17 mouse cellular contexts compared by ENCODE assay signal in genomic region chr11:76001237-76001878, GRCm38 (mm10). TPM values are rescaled to one million over a fixed set of nuclear protein-coding genes. Genes with fewer than 3 reads are reported as not detected.
A peak's percentile ranks its signal among the peaks of the same experiment; 100 is the strongest.
DNase-seq lines count a peak whose midpoint lies in the region; ATAC-seq and TF ChIP-seq lines count a peak whose summit lies in the region.
"Had no signal": no experiment of that assay in that cellular context is flagged by ENCODE, and none has a peak within 500 bp of the region (broad histone marks: within the 10 kb centered on the region; RNA-seq: fewer than 3 reads in every experiment).

No protein-coding gene starts in this region.

- H3K27ac ChIP-seq in heart, postnatal 0 days (ENCODE audit: low read depth) = no peak overlapping the region
- no peak overlapping the region for H3K27ac ChIP-seq in heart, embryonic 10.5 days
- no peak overlapping the region for H3K27ac ChIP-seq in liver, postnatal 0 days (ENCODE audit: low read depth)
- no peak overlapping the region for H3K27ac ChIP-seq in liver, embryonic 11.5 days (ENCODE audit: low read depth, low read length)
- H3K27ac ChIP-seq: forebrain, embryonic 13.5 days; liver, embryonic 14.5 days; midbrain, embryonic 12.5 days; neural tube, embryonic 12.5 days had no signal

- H3K4me1 ChIP-seq in heart, postnatal 0 days (ENCODE audit: control insufficient read depth, insufficient read depth) = 0 out of 2 replicates have a peak, but pooled peaks cover 4% of the 10 kb centered on the region
- H3K4me1 ChIP-seq in heart, embryonic 10.5 days = 0 out of 2 replicates have a peak, but pooled peaks cover 5% of the 10 kb centered on the region
- peaks cover 5% of the 10 kb centered on the region for H3K4me1 ChIP-seq in liver, postnatal 0 days (ENCODE audit: insufficient read depth)
- H3K4me1 ChIP-seq in liver, embryonic 11.5 days (replicated peaks; ENCODE audit: control insufficient read depth, insufficient read depth, low read length) = no peaks in the 10 kb centered on the region

- H3K4me2 ChIP-seq in heart, postnatal 0 days (ENCODE audit: low read depth, low read length) = no peak overlapping the region
- H3K4me2 ChIP-seq in liver, postnatal 0 days (ENCODE audit: low read depth, low read length) = no peak overlapping the region
- no peak overlapping the region for H3K4me2 ChIP-seq in liver, embryonic 11.5 days
- H3K4me2 ChIP-seq: forebrain, embryonic 13.5 days; midbrain, embryonic 12.5 days; neural tube, embryonic 12.5 days had no signal

- H3K9me3 ChIP-seq in heart, postnatal 0 days (replicated peaks; ENCODE audit: control insufficient read depth, low read length) = no peaks in the 10 kb centered on the region
- no peaks in the 10 kb centered on the region for H3K9me3 ChIP-seq in heart, embryonic 10.5 days
- no peaks in the 10 kb centered on the region for H3K9me3 ChIP-seq in liver, postnatal 0 days (ENCODE audit: low read length)
- H3K9me3 ChIP-seq in liver, embryonic 11.5 days (ENCODE audit: control insufficient read depth, low read length) = no peaks in the 10 kb centered on the region
- H3K9me3 ChIP-seq: forebrain, embryonic 13.5 days; midbrain, embryonic 12.5 days; neural tube, embryonic 12.5 days had no signal

- WGBS in heart, postnatal 0 days = 41% methylated on average over 3 of the region's 3 CpGs
- WGBS in heart, embryonic 10.5 days = 46% methylated on average over 3 of the region's 3 CpGs
- WGBS in liver, postnatal 0 days (ENCODE audit: insufficient replicate concordance) = 54% methylated on average over 3 of the region's 3 CpGs
- WGBS in liver, embryonic 11.5 days = 55% methylated on average over 3 of the region's 3 CpGs

- no peak overlapping the region for H3K4me3 ChIP-seq in heart, postnatal 0 days (ENCODE audit: low read depth, low read length)
- H3K4me3 ChIP-seq in heart, embryonic 10.5 days = no peak overlapping the region
- H3K4me3 ChIP-seq in liver, postnatal 0 days (ENCODE audit: low read depth, low read length) = no peak overlapping the region
- no peak overlapping the region for H3K4me3 ChIP-seq in liver, embryonic 11.5 days (ENCODE audit: low read depth, low read length)
- H3K4me3 ChIP-seq: forebrain, embryonic 13.5 days; midbrain, embryonic 12.5 days; neural tube, embryonic 12.5 days had no signal

- TF ChIP-seq EP300 in heart, postnatal 0 days (IDR thresholded peaks at IDR 0.05; ENCODE audit: low read depth) = no peak
- no peak for TF ChIP-seq EP300 in liver, postnatal 0 days (IDR thresholded peaks at IDR 0.05; ENCODE audit: low read depth)

- DNase-seq in heart, postnatal 0 days (ENCODE audit: low spot score) = no peak
- no peak for DNase-seq in heart, embryonic 10.5 days (ENCODE audit: low spot score)
- DNase-seq in liver, postnatal 0 days = no peak
- DNase-seq in liver, embryonic 11.5 days (ENCODE audit: low spot score) = no peak
- peak; percentile 27 for DNase-seq in 3T3-L1 (ENCODE audit: low read depth, low spot score)
- peak; percentile 45 for DNase-seq in brain, adult 2 months (ENCODE audit: low read depth, low spot score)
- DNase-seq in retina, embryonic 14.5 days (ENCODE audit: low spot score) = no peak
- DNase-seq in layer of hippocampus, adult 8-10 months (ENCODE audit: low spot score in 2 of 2) = no peak
- DNase-seq: cerebellum, adult 11-12 months; gastrocnemius, postnatal 36 days; right cerebral cortex, adult 18-20 months; thymus, postnatal 4 days had no signal

- no peak overlapping the region for H3K9ac ChIP-seq in heart, postnatal 0 days (replicated peaks; ENCODE audit: low read depth, low read length)
- H3K9ac ChIP-seq in liver, postnatal 0 days (replicated peaks) = no peak overlapping the region
- H3K9ac ChIP-seq in liver, embryonic 11.5 days (ENCODE audit: low read depth, low read length) = no peak overlapping the region
- H3K9ac ChIP-seq: forebrain, embryonic 13.5 days; liver, embryonic 14.5 days; midbrain, embryonic 12.5 days; neural tube, embryonic 12.5 days had no signal

- H3K27me3 ChIP-seq in heart, postnatal 0 days (ENCODE audit: control insufficient read depth, insufficient read depth, low read length) = peaks cover 10% of the 10 kb centered on the region
- peaks cover 33% of the 10 kb centered on the region for H3K27me3 ChIP-seq in heart, embryonic 10.5 days (ENCODE audit: insufficient read depth, poor library complexity, severe bottlenecking)
- H3K27me3 ChIP-seq in liver, postnatal 0 days (ENCODE audit: insufficient read depth, low read length) = no peaks in the 10 kb centered on the region
- H3K27me3 ChIP-seq in liver, embryonic 11.5 days (replicated peaks; ENCODE audit: control insufficient read depth, insufficient read depth, low read length) = peaks cover 20% of the 10 kb centered on the region

- ATAC-seq in heart, postnatal 0 days (ENCODE audit: insufficient read depth, low read depth) = no peak
- ATAC-seq in liver, postnatal 0 days = no peak
- ATAC-seq in liver, embryonic 11.5 days (replicated peaks; ENCODE audit: low FRiP score) = no peak
- ATAC-seq: forebrain, embryonic 13.5 days had no signal

- TF ChIP-seq CTCF in heart, postnatal 0 days (IDR thresholded peaks at IDR 0.05; ENCODE audit: low read depth) = peak; percentile 35
- TF ChIP-seq CTCF in liver, postnatal 0 days (IDR thresholded peaks at IDR 0.05; ENCODE audit: low read depth) = peak; percentile 29

- no peaks in the 10 kb centered on the region for H3K36me3 ChIP-seq in heart, postnatal 0 days (replicated peaks; ENCODE audit: control insufficient read depth, insufficient read depth, low read length)
- H3K36me3 ChIP-seq in heart, embryonic 10.5 days = no peaks in the 10 kb centered on the region
- no peaks in the 10 kb centered on the region for H3K36me3 ChIP-seq in liver, postnatal 0 days (replicated peaks; ENCODE audit: insufficient read depth, low read length)
- H3K36me3 ChIP-seq in liver, embryonic 11.5 days (ENCODE audit: control insufficient read depth, insufficient read depth, low read length) = no peaks in the 10 kb centered on the region
- H3K36me3 ChIP-seq: midbrain, embryonic 12.5 days; neural tube, embryonic 12.5 days had no signal

RNA-seq across cellular contexts. Expression of gene 1700016K19Rik, which starts 1.6 kb away (rescaled TPM):
- not detected in 2 replicates for total RNA-seq in heart, postnatal 0 days (2014; rRNA removed; ENCODE audit: low replicate concordance)
- polyA plus RNA-seq in heart, postnatal 0 days (2015; fragmentation: Nextera tagmentation; extraction: Ambion mirVana) = 0.47 TPM in 1 of 2 replicates, not detected in the other
- polyA plus RNA-seq in heart, embryonic 10.5 days (2016; fragmentation: Nextera tagmentation; extraction: Ambion mirVana) = 0.16 TPM in 1 of 2 replicates, not detected in the other
- not detected in 2 replicates for polyA plus RNA-seq in liver, postnatal 0 days (2015; fragmentation: Nextera tagmentation; extraction: Ambion mirVana)
- not detected in 2 replicates for polyA plus RNA-seq in liver, embryonic 11.5 days (2014; fragmentation: Nextera tagmentation; extraction: Ambion mirVana)
- 1 to 10 TPM; 1.8 to 4.4 (median 2.4) TPM for total RNA-seq in layer of hippocampus, adult 8-10 months (2022)
- total RNA-seq: adrenal gland, postnatal 36 days; gastrocnemius, postnatal 36 days had no signal
- polyA plus RNA-seq: liver, embryonic 14.5 days had no signal

RNA-seq across cellular contexts. Expression of gene Rflnb, which starts 26.2 kb away (rescaled TPM):
- 15.6 and 16.4 TPM in 2 replicates for total RNA-seq in heart, postnatal 0 days (2014; rRNA removed; ENCODE audit: low replicate concordance)
- polyA plus RNA-seq in heart, postnatal 0 days (2015; fragmentation: Nextera tagmentation; extraction: Ambion mirVana) = 22.9 and 24.1 TPM in 2 replicates
- 8.4 and 13.3 TPM in 2 replicates for polyA plus RNA-seq in heart, embryonic 10.5 days (2016; fragmentation: Nextera tagmentation; extraction: Ambion mirVana)
- polyA plus RNA-seq in liver, postnatal 0 days (2015; fragmentation: Nextera tagmentation; extraction: Ambion mirVana) = 7.8 and 7.9 TPM in 2 replicates
- 7.5 and 7.9 TPM in 2 replicates for polyA plus RNA-seq in liver, embryonic 11.5 days (2014; fragmentation: Nextera tagmentation; extraction: Ambion mirVana)
- 1 to 10 TPM; 7.1 to 9.2 (median 7.9) TPM for total RNA-seq in layer of hippocampus, adult 8-10 months (2022)

Comparison
In these comparisons a context has a peak if more than half of its experiments do, and no peak if none do; other contexts are left out.
1. DNase-seq: peak in 3T3-L1 (single experiment) and brain, adult 2 months (single experiment); none in heart, postnatal 0 days (single experiment), heart, embryonic 10.5 days (single experiment), liver, postnatal 0 days (single experiment), liver, embryonic 11.5 days (single experiment), retina, embryonic 14.5 days (single experiment) and layer of hippocampus, adult 8-10 months (0 of 2).